Mouse (Mus musculus) kidney, postnatal 36 days (tissue): ENCODE results near the gene Lsamp.
A peak's percentile ranks its signal among the peaks of the same experiment; 100 is the strongest.
"Not testable (repeated sequence)": the region's sequence is repeated elsewhere in the genome, so short reads cannot be mapped to it uniquely, and the experiment has no call there.

Experiments
- DNase-seq, 2 experiments: peaks; one replicate each; pipeline ENCODE4 v3.0.0; 2021 to 2022; ENCODE audit warnings: mixed read lengths in 2 of 2

Lsamp gene

DNA sequence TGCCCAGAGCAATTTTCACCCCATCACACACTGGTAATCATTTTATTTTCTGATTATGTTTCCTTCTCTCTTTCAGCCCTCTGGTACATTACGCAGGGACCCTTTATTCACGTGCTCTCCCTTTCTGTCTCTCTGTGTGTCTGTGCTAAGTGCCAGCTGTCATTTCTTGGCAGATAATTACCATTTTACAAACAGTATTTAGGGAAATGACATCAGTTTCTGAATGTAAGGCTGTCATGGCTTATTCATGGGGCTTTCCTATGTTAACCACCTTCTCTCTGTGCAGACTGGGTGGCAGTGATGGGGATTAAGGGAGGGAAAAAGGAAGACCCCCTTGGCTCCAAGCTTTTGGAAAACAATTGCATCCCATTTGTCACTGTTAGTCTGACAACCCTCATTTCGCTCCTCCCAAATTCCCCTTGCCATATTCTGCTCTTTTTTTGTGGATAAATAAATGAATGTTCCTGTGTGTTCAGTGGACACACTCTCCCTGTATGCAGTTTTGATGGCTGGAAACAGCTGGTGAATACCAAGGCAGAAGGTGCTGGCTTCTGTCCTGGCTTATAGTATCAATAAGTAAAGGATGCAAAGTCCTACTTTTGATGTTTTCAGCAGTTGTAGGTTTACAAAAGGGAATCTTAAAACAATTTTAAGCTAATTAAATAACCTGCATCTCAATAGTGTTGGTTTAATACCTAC is 520.2 kb downstream of the Lsamp start:
- DNase-seq: no peak

DNA sequence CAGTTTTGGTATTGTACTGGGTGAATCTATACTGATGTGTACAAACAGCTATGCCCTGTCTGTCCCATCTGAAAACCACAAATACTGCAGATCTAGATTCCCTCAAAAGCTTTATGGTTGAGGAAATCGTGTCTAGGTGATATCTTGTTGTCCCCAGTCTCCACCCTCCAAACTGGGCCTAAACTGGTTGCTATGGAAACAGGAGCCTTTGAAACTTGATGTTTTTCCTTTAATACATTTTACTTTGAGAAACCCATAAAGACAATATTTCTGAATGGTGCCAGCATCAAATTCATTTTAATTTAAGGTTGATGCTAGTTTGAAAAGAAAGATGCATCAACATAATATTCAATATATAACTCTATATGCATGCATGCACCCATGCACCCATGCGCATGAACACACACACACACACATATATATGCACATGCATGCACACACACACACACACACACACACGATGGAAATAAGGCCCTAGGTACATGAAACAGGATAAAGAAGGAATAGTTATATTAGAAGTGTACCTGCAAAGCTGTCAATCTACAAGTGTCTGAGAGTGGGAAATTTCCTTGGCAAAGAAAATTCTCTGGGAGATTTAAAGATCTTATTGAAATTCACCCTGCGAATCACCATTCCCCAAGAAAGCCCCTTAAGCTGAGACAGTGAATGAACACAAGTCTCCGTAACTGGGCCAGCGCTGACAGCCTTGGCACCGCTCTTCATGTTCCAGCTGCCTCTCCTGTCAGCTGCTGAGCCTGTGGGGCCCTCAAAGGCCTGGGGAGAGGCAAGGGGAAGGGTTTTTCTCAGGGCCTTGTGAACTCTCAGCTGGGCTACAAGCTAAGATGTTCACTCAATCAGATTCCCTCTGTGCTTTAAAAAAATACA is 525.2 kb downstream of the Lsamp start:
- no peak for DNase-seq

GRCm38 (mm10) chr16:40536754-40537153 is 552.6 kb downstream of the Lsamp start:
- no peak for DNase-seq

DNA sequence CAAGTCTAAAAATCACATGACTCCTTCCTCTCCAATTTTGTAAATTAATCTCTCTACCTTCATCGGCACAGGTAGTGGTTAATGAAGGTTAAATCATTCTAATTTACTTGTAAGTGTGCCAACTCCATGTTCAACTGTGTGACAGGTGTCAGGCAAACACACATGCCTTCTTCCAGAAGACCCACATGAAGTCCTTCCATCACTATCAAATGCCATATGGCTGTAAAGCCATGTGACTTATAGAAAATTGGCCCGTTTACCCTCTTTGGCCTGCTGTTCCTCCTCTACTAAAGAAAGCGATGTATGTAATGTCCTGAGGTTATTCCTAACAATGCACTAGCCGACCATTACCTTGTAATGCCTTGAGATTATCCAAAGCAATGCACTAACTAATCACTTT is 565.5 kb downstream of the Lsamp start:
- no peak for DNase-seq

DNA sequence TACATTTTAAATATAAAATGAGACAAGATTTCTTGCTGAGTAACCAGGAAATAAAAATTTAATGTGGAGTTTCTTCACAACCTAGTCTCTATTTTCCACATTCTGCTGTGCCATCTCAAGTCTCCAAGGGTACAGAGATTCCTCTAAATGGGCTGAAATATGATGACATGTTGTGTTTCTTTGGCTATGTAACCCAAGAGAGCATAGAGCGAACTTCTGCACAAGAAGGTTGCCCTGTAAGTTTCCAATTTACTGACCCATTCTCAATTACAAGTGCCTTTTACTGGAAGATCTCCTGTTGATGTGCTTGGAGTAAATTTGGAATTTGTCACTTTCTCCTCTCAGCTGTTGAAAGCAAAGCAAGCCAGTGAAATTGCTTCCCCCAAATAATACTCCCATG is 571.4 kb downstream of the Lsamp start:
- no peak for DNase-seq

GRCm38 (mm10) chr16:40557680-40558249 is 573.6 kb downstream of the Lsamp start:
- no peak for DNase-seq

GRCm38 (mm10) chr16:40567431-40567941 is 583.3 kb downstream of the Lsamp start:
- no peak for DNase-seq

GRCm38 (mm10) chr16:40572085-40572745 is 588.1 kb downstream of the Lsamp start:
- peak; percentile 4 to 10 for DNase-seq

DNA sequence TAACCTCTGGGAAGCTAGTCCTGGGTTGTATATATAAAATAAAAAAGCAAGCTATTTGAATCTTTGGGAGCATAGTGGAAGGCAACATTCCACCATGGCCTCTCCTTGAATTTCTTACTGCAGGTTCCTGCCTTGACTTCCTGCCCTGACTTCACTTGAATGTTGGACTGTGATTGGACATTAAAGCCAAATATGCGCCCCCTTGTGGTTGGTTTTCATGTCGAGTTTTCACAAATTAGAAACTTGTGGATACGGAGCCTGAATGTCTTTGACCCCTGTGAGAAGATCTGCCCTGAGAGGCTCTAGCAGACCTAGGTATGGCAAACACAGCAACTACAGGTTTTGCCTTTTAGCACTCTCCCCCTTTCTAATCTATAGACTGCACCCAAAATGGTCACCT is 597.9 kb downstream of the Lsamp start:
- DNase-seq: peak in 1 of 2 experiments; percentile 18

GRCm38 (mm10) chr16:40593161-40593560 is 609.0 kb downstream of the Lsamp start:
- no peak for DNase-seq

DNA sequence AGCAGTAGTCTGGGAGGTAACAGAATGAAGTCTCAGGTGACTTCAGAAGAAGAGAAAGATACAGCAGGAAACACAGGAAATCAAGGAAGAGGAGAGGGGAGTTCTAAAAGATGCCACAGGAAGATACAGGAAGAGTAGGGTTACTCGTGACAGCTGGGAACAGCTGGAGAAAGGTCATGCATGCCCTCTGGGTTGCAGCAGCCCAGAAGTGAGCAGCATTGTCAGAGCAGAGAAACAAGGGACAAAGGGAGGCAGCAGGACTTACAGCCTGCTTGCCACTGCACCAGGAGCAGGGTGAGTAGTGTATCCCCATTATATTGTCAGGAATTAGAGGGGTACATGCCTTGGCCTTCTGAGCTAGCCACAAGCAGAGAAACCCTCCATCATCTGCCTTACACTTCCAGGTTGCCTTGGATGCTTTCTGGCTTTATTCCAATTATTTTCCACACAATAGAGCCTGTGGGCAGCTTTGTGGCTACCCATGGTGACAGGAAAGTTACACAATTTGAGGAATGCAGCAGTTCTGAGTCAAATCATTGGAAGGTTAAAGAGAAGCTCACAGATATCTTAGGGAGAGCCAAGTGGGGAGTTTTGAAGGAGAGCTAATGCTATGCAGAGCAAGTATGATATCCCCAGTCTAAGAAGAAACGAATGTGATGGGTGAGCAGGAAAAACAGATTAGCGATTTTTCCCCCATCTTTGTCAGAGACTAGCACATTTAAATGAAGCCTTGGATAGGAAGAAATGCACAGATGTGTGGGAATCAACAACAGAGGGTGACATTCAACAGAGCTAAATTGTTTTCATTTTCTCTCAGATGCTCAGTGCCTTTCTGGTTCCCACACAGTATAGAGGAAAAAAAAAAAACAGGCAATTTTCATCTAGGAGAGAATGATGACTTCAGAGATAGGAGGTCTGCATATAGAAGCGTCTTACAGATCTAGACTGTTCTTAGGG is 617.5 kb downstream of the Lsamp start:
- no peak for DNase-seq

DNA sequence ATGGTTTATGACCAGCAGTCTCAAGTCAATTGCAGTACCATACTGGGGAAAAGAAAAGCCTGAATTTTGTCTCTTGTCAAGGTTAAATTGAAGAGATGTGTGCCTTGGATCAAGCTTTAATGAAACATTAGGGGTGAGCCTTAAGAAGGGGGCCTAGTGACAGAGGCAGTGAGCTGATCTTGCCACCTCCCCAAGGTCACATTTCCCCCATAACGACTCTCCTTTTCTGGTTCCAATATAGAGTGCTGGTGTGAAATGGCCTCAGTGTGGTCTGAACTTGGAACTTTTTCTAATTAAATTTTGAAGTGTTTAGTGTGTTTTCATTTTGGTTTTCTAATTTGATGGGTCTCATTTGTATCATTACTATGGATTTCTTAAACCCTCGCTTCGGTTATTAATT is 623.3 kb downstream of the Lsamp start:
- no peak for DNase-seq

GRCm38 (mm10) chr16:40616697-40617096 is 632.5 kb downstream of the Lsamp start:
- not testable (repeated sequence) for DNase-seq

DNA sequence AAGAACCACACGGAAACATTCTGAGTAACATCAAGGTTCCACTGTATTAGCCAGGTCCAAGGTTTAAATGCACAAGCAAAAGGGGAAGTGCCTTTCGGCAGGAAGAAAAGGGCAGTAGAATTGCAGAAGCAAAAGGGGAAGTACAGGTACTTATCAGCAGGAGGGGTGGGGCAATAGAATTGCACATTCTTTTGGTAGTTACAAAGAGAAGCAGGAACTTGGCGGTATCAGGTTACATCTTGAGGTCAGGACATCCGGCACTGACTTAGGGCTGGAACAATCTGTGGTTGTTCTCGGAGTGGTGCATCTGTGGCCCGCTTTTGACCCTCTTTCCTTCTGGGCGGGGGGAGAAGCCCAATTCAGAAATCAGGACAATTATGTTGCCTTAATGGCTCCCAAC is 636.9 kb downstream of the Lsamp start:
- DNase-seq: not testable (repeated sequence)

- no peak for DNase-seq
These were observed 643.0 kb downstream of the Lsamp start for GRCm38 (mm10) chr16:40627159-40627558.

DNA sequence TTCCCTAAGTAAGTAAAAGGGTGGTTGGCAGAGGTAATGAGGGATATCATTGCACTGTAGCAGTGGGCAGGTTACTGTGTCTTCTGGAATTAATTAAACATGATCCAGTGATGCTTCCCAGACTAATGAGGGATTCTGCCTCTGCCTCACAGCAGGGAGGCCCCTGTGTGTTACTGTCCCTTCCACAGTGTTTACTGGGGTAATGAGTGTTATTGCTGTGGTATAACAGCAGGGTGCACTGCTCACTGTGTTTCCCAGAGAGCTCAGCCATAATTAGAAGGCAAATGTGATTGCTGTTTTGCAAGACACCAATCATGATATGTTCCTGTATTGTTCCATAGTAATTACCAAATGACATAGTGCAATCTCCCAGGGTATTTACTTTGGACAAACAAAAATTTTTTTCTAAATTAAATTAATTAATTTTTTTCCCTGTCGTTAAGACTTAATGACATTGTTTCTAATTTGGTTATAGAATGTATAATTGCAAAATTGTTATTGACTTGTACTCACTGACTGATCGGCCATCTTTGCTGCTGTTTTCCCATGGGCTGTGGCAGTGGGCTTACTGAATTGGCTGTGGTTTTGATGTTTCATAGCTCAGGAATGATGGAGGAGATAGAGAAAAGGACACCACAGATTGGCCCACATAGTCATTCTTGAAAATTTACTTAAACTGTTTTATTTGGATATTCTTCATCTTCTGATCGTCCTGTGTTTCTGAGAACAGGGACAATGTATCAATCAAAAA is 655.6 kb downstream of the Lsamp start:
- no peak for DNase-seq

GRCm38 (mm10) chr16:40652800-40653199 is 668.6 kb downstream of the Lsamp start:
- DNase-seq: no peak

GRCm38 (mm10) chr16:40653508-40653907 is 669.3 kb downstream of the Lsamp start:
- no peak for DNase-seq

DNA sequence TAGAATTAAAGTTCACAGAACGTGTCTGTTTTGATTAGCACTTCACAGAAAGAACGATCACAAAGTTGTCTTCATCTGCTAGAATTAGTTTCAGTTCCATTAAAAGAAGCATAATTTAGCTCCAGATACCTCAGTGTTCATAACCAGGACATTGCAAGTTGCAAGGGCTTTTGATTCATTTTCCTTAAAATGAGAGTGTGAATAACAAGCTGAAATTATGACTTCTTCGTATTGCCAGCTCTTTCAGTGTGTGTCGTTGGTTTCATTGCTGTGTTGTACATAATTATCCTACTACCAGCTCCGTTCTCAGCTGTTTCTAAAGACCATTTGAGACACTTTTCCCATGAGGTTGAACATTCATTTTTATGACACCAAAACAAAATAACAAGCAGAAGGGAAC is 672.2 kb downstream of the Lsamp start:
- DNase-seq: no peak

GRCm38 (mm10) chr16:40656871-40657270 is 672.7 kb downstream of the Lsamp start:
- DNase-seq: no peak

- no peak for DNase-seq
These were observed 701.4 kb downstream of the Lsamp start for GRCm38 (mm10) chr16:40685531-40685930.
